In genomic region chr12:107093326-107093725, GRCm38 (mm10) we compare ENCODE assay signal across 16 mouse cellular contexts.
A peak's percentile ranks its signal among the peaks of the same experiment; 100 is the strongest.
DNase-seq lines count a peak whose midpoint lies in the region; ATAC-seq lines count a peak whose summit lies in the region.
"Had no signal": no experiment of that assay in that cellular context is flagged by ENCODE, and none has a peak within 500 bp of the region (broad histone marks: within the 10 kb centered on the region; RNA-seq: fewer than 3 reads in every experiment).

No protein-coding gene starts in this region.

- no peak for ATAC-seq in embryonic facial prominence, embryonic 14.5 days (ENCODE audit: low read depth)
- peak; percentile 80 for ATAC-seq in frontal cortex, adult (ENCODE audit: low TSS enrichment)
- no peak for ATAC-seq in erythroid progenitor cell, adult 5-6 weeks (replicated peaks; ENCODE audit: low FRiP score, poor library complexity, severe bottlenecking)
- no peak for ATAC-seq in kidney, embryonic 16.5 days (ENCODE audit: low FRiP score, low TSS enrichment)

- no peak overlapping the region for H3K4me2 ChIP-seq in embryonic facial prominence, embryonic 14.5 days (ENCODE audit: low read depth, low read length)
- no peak overlapping the region for H3K4me2 ChIP-seq in kidney, embryonic 16.5 days (replicated peaks; ENCODE audit: low read depth, low read length)
- H3K4me2 ChIP-seq: heart, embryonic 15.5 days; hindbrain, embryonic 15.5 days; liver, embryonic 15.5 days had no signal

- H3K4me1 ChIP-seq in embryonic facial prominence, embryonic 14.5 days (ENCODE audit: control insufficient read depth, insufficient read depth, low read length), result no peaks in the 10 kb centered on the region
- peaks cover 8% of the 10 kb centered on the region; the same call in 1 of the 2 replicates for H3K4me1 ChIP-seq in embryonic facial prominence, embryonic 10.5 days
- no peaks in the 10 kb centered on the region for H3K4me1 ChIP-seq in kidney, embryonic 16.5 days (ENCODE audit: insufficient read depth, low read length)
- H3K4me1 ChIP-seq: heart, embryonic 15.5 days; hindbrain, embryonic 15.5 days; liver, embryonic 15.5 days; megakaryocyte, embryonic 14.5 days had no signal

- no peaks in the 10 kb centered on the region for H3K36me3 ChIP-seq in embryonic facial prominence, embryonic 14.5 days (ENCODE audit: control insufficient read depth, insufficient read depth, low read length)
- no peaks in the 10 kb centered on the region for H3K36me3 ChIP-seq in embryonic facial prominence, embryonic 10.5 days (replicated peaks)
- no peaks in the 10 kb centered on the region for H3K36me3 ChIP-seq in kidney, embryonic 16.5 days (ENCODE audit: insufficient read depth, low read length)
- H3K36me3 ChIP-seq: G1E; heart, embryonic 15.5 days; hindbrain, embryonic 15.5 days; liver, embryonic 15.5 days had no signal

- DNase-seq in embryonic facial prominence, embryonic 14.5 days (ENCODE audit: low spot score), result peak; percentile 13
- no peak for DNase-seq in embryonic facial prominence, embryonic 10.5 days (ENCODE audit: low spot score)
- peak; percentile 28 for DNase-seq in left cerebral cortex, adult 11 months (ENCODE audit: low spot score)
- peak; percentile 61 for DNase-seq in right cerebral cortex, postnatal 25 days
- DNase-seq in testis, postnatal 10 days (ENCODE audit: low spot score), result no peak
- DNase-seq: adrenal gland, adult 2 months; kidney, postnatal 25 days had no signal

- no peaks in the 10 kb centered on the region for H3K27me3 ChIP-seq in embryonic facial prominence, embryonic 14.5 days (replicated peaks; ENCODE audit: control insufficient read depth, insufficient read depth, low read length)
- H3K27me3 ChIP-seq in embryonic facial prominence, embryonic 10.5 days (replicated peaks; ENCODE audit: low read depth, poor library complexity, severe bottlenecking), result 0 out of 2 replicates have a peak, but pooled peaks cover 14% of the 10 kb centered on the region
- H3K27me3 ChIP-seq in kidney, embryonic 16.5 days (ENCODE audit: insufficient read depth, low read length), result no peaks in the 10 kb centered on the region
- H3K27me3 ChIP-seq: heart, embryonic 15.5 days; liver, embryonic 15.5 days; megakaryocyte, embryonic 14.5 days had no signal

- H3K27ac ChIP-seq in embryonic facial prominence, embryonic 14.5 days (replicated peaks; ENCODE audit: low read depth, low read length), result no peak overlapping the region
- H3K27ac ChIP-seq in embryonic facial prominence, embryonic 10.5 days (replicated peaks), result no peak overlapping the region
- no peak overlapping the region for H3K27ac ChIP-seq in kidney, embryonic 16.5 days (ENCODE audit: low read length)
- H3K27ac ChIP-seq: heart, embryonic 15.5 days; hindbrain, embryonic 15.5 days; liver, embryonic 15.5 days; stomach, postnatal 0 days had no signal

- H3K9me3 ChIP-seq in embryonic facial prominence, embryonic 14.5 days (ENCODE audit: control insufficient read depth, low read length), result no peaks in the 10 kb centered on the region
- no peaks in the 10 kb centered on the region for H3K9me3 ChIP-seq in embryonic facial prominence, embryonic 10.5 days
- no peaks in the 10 kb centered on the region for H3K9me3 ChIP-seq in kidney, embryonic 16.5 days (ENCODE audit: low read length)
- H3K9me3 ChIP-seq: heart, embryonic 15.5 days; hindbrain, embryonic 15.5 days; liver, embryonic 15.5 days had no signal

- no peak overlapping the region for H3K4me3 ChIP-seq in embryonic facial prominence, embryonic 14.5 days (ENCODE audit: low read depth, low read length)
- no peak overlapping the region for H3K4me3 ChIP-seq in embryonic facial prominence, embryonic 10.5 days
- H3K4me3 ChIP-seq in kidney, embryonic 16.5 days (ENCODE audit: low read length), result no peak overlapping the region
- H3K4me3 ChIP-seq: heart, embryonic 15.5 days; hindbrain, embryonic 15.5 days; liver, embryonic 15.5 days; megakaryocyte, embryonic 14.5 days had no signal

- H3K9ac ChIP-seq in embryonic facial prominence, embryonic 14.5 days (ENCODE audit: low read depth, low read length), result no peak overlapping the region
- H3K9ac ChIP-seq in kidney, embryonic 16.5 days (replicated peaks; ENCODE audit: low read length), result no peak overlapping the region
- H3K9ac ChIP-seq: heart, embryonic 15.5 days; hindbrain, embryonic 15.5 days; liver, embryonic 15.5 days had no signal

- WGBS in embryonic facial prominence, embryonic 14.5 days, result 70% methylated on average over 13 of the region's 13 CpGs
- 88% methylated on average over 13 of the region's 13 CpGs for WGBS in embryonic facial prominence, embryonic 10.5 days
- 86% methylated on average over 13 of the region's 13 CpGs for WGBS in kidney, embryonic 16.5 days

Comparison
In these comparisons a context has a peak if more than half of its experiments do, and no peak if none do; other contexts are left out.
1. DNase-seq: peak in embryonic facial prominence, embryonic 14.5 days (single experiment), left cerebral cortex, adult 11 months (single experiment) and right cerebral cortex, postnatal 25 days (single experiment); none in embryonic facial prominence, embryonic 10.5 days (single experiment) and testis, postnatal 10 days (single experiment).